Mouse (Mus musculus) ES-CJ7 (cell line): ENCODE results near the gene Map2k1.
"Not testable (repeated sequence)": the region's sequence is repeated elsewhere in the genome, so short reads cannot be mapped to it uniquely, and the experiment has no call there.

Experiments
- DNase-seq: peaks from one replicate; pipeline ENCODE4 v3.0.0; 2011; ENCODE audit warnings: low read depth, low spot score

The Map2k1 gene

GRCm38 (mm10) chr9:64214452-64214851, 39.0 kb downstream of the Map2k1 start:
- DNase-seq, result no peak

- no peak for DNase-seq
Measured at GRCm38 (mm10) chr9:64207509-64208084, 45.8 kb downstream of the Map2k1 start.

DNA sequence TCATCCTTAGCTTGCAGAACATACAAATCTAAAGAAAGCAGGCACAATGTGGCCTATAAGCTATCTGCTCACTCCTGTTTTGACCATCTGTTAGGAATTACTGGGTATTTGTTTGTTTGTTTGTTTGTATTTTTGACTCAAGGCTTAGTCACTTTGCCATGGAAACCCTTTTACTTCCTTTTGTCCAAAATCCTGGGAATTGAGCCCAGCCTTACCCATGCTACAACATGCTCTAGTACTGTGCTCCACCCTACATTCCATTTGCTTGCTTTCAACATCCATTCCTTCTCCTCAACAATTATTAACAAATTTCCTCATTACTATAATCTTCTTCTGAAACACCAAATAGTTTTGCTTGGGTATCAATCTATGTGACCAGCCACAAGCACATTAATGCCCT, 50.6 kb downstream of the Map2k1 start:
- no peak for DNase-seq

DNA sequence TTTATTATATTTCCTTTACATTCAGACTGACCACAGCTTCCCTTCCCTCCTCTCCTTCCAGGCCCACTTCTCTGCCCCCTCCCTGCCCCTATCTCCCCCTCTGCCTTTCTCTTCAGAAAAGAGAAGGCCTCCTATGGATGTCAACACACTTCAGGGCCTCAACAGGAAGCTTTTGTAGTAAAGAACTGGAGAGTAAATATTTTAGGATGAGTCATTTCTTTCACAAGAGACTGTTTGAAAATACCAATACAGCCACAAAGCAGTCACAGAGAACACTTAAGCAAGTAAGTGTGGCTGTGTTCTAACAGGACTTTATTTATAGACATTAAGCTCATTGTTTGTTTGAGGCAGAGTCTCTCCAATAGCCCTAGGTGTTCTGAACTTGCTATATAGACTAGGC, 51.1 kb downstream of the Map2k1 start:
- DNase-seq, result no peak

DNA sequence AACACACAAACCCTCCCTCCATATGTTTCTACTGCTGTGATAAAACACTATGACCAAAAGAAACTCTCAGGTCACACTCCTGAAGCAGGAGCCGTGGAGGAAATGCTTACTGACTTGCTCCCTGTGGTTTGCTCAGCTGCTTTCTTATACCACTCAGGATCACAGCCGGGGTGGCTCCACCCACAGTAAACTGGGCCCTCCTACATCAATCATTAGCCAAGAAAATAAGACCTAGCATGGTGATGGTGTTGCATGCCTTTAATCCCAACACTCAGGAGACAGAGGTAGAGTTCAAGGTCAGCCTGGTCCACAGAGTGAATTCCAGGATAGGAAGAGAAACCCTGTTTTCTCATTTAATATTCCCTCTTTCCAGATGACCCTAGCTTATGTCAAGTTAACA, 53.5 kb downstream of the Map2k1 start:
- DNase-seq, result peak; percentile 66

GRCm38 (mm10) chr9:64198763-64199418, 54.5 kb downstream of the Map2k1 start:
- peak; percentile 92 for DNase-seq

- DNase-seq, result peak; percentile 46
Measured at GRCm38 (mm10) chr9:64198068-64198762, 55.2 kb downstream of the Map2k1 start.

DNA sequence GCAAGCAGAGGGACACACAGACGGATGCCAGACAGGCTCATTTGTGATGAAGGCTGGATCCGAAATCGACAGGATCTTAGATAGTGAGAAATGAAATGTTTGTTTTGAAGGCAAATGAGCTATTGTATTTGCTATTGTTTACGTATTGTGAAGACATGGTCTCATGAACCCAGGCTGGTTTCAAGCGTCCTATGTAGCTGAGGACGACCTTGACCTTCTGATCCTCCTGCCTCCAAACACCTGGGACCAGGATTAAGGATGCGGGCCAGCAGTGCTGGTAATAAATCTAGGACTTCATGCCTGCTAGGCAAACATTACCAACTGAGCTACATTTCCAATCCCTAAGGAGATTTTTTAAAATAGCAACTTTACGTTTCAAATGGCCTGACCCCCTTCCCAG, 55.9 kb downstream of the Map2k1 start:
- DNase-seq, result peak; percentile 52

- no peak for DNase-seq
Measured at GRCm38 (mm10) chr9:64195554-64195953, 57.9 kb downstream of the Map2k1 start.

- no peak for DNase-seq
Measured at GRCm38 (mm10) chr9:64193879-64194278, 59.6 kb downstream of the Map2k1 start.

DNA sequence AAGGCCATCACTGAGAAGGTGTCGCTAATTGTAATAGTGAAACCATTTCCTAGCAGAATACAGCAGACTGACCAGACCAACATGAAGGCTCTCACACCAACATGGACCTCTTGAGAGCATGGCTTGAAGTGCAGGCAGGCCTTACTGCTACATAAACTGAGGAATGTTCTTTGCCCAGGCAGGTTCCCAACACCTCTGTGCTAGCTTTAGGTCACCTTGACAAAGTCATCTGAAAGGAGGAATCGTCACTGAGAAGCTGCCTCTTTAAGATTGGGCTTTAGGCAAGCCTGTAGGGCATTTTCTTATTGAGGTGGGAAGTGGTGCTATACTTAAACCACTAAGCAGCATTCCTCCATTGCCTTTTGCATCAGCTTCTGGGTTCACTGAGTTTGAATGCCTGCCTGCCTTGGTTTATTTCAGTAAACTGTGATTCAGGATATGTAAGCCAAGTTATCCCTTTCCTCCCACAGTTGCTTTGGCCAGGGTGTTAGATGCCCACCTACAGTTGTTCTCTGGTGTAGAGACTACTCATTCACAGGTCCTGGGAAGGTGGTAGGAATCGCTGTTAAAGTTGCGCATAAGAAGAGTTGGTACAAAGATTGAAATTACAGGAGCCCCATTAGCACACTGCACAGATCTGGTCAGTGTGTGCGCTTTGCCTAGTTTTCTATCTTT, 69.1 kb downstream of the Map2k1 start:
- peak; percentile 82 for DNase-seq

GRCm38 (mm10) chr9:64183295-64183694, 70.1 kb downstream of the Map2k1 start:
- DNase-seq, result not testable (repeated sequence)

DNA sequence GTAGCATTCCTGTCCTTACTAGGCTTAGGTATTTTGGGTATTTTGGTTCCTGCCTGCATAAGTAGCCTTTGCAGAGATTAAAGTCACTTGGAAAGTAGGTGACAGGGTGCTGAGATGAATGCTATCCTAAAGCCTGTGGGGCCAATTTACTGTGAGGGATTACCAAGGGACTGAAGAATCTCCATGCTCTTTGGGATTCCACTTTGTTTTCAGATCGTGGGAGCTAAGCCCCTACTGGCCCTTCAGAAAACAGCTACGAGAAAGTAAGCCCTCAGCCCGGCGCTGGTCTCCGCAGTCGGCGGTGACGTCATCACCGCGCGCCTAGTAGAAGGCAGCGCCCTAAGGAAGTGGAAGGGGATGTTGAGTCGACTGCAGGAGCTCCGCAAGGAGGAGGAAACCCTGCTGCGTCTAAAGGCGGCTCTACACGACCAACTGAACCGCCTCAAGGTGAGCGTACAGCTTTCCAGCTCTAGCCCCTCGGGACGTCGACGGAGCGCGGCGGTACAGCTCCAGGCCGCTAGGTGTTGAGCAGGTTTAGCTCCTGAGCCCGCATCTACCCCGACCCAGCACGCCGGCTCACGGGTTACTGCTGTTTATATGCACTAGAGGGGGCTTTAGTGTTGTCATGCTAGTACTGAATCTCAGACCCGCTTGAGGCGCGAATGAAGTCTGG, 74.3 kb downstream of the Map2k1 start, which contains the start of gene Snapc5:
Gene Snapc5, plus strand, starts transcription at position 301 of the 673 bp plus-strand sequence.
- peak; percentile 95 for DNase-seq

DNA sequence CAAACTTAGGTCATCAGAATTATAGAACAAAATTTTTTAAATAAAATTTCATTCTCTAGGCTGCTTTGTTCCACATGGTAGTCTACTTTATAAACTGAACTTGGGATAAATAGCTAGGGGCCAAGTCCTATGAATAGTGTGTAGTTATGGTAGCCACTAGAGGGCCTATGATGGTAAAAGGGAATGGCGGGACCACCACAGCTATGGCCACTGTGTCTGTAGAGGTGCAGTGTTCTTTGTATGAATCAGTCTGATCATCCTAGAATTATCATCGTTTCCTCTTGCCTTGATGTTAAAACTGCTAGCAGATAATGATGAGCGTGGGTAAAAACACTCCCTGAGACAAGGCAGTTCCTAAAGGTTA, 74.8 kb downstream of the Map2k1 start:
- peak; percentile 69 for DNase-seq

DNA sequence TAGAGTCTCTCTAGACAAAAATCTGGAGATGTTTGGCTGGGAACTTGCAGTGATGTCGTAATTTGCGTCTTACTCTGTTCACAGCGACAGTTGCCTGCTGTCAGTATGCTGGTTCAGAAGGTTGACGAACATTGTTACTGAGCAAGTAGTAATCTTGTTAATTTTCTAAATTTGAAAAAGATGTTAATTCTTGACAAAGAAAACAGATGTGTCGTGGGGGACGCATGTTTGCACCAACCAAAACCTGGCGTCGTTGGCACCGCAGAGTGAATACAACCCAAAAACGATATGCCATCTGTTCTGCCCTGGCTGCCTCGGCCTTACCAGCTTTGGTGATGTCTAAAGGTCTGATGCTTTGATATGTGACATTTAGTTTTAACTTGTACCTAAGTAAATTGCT, 78.1 kb downstream of the Map2k1 start:
- DNase-seq, result no peak

DNA sequence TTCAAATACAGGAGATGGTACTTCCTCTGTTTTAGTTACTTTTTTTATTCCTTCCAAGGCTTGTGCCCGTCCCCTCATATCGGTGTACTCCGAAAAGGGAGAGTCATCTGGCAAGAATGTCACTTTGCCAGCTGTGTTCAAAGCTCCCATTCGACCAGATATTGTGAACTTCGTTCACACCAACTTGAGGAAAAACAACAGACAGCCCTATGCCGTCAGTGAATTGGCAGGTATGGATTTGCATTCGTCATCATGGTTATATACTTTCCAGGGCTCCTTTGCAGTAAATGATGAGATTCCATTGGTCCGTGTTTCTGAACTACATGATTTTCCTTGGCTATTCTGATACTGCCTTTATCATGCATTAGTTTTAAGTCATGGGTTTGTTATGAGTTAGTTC, 78.7 kb downstream of the Map2k1 start:
- no peak for DNase-seq

DNA sequence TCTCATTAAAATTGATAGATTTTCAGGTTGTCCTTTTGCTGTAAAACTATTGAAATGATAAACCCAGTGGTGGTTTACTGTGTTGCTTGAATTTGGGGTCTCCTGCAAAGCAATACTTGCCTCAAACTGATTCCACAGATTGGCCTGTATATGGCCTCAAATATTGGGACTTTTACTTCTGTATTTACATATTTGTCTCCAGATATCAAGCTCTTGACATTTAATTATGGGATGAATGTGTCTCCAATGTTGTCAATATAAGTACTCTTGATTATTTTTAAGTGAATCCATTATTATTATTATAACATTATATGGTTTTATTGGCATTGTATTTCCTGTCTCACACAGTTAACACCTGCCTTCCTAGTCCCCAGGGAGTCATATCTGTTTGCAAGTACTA, 79.1 kb downstream of the Map2k1 start:
- no peak for DNase-seq

DNA sequence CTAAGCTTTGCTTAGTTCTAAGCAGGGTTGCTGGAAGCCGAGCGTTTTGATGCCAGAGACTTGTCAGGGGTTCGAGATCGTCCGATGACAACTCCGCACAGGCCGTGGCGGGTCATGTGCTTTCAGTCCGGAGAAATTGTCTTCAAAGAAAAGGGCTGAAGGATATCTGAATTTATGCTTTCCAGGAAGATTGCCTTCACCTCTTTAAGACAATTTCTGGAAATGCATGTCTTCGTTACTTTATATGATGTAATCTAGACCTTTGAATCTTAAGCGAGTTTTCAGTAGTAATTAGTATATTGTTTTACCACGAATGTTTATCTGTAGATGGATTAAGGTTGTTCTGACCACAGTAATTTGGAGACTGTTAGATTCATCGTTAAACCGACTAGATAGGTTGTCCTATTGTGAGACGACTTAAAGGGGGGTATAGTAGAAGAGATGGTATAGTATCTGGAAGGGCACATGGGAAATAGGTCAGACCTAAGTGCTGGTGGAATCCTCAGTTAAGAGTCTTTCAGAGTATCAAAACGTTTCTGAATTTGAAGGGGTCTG, 79.7 kb downstream of the Map2k1 start:
- DNase-seq, result no peak

DNA sequence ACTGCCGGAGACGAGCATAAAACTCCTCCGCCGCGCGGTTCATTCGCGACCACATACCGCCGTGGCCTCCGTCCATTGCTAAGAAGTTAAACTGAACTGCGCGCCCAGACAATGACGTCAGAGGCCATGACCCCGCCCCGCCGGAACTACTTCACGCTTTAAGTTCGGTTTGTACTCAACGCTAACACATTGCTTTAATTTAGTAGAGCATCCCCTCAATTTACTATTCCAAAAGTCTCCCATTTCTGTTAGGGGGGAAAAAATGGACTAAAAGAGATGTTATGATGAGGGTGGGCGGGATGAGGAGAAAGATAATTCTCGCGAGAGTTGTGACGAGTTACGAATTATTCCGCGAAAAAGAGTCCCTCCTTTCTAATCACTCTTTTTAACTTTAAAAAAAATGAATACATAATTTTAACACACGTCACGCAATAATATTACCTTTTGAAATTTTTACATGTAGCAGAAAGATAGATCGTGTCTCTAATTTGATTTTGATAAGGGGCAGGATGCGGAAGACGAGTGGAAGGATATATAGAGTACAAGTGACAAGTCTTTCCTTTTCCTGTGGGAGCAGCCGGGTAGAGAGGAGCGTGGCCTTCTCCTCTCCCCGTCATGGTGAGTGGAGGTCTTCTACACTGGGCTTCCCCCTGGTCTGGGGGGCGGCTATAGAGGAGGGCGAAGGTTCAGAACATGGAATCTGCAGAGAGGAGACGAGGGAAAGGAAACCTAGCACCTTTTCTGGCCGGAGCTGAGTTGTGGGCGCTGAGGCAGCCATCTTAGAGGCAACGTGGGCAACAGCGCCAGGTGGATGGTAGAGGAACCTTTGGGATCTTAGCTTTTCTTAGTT, 80.4 kb downstream of the Map2k1 start, which contains the start of the genes Zwilch and Rpl4:
Gene Zwilch, minus strand, starts transcription at position 289 of the 850 bp plus-strand sequence.
Gene Rpl4, plus strand, starts transcription at position 560 of the 850 bp plus-strand sequence.
- DNase-seq, result peak; percentile 89

GRCm38 (mm10) chr9:64172145-64172815, 81.2 kb downstream of the Map2k1 start:
- DNase-seq, result no peak
